Mouse (Mus musculus) spleen, adult 12 weeks (tissue): ENCODE results near the gene Kbtbd8.

Experiments used
- DNase-seq: peaks from one replicate; pipeline ENCODE4 v3.0.0; 2022; ENCODE audit warnings: low spot score

The Kbtbd8 gene

DNA sequence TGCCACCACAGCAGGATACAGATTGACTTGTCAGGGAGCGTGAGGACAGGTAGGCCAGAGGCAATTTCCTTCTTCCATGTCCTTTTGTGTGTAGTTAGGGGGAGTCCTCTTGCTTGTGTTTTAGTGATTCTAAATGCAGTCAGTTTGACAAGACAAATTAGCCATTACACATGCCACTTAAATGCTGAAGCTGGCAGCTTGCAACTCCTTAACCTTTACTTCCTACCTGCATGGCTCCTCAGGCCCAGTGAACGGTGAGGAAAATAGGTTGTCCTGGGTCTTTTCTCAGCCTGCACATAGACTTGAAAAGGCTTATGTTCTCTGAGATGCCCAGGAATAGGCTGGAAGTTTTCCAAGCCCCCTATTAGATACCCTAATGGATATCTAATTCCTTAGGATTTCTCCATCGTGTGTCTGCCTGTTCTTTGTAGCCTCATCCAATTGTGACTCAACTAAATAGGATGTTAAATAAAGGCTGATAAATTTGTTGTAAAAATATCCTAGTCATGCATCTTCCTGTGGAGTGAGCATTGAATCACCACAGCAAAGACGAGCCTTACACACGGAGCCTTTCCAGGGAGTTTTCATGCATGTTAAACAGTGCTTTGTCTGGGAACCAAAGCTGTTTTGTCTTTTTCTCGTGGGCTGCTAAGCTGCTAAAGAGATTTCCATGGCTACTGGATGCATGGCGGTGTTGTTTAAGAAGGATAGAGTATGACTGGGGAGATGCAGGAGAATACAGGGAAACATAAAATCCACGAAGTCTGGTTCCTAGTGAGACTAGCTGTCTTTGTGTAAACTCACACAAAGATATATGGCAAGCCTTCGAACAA is 57.5 kb downstream of the Kbtbd8 start:
- no peak for DNase-seq
